ENCODE assay signal across 15 mouse cellular contexts in genomic region chr7:15961239-15961638, GRCm38 (mm10). TPM values are rescaled to one million over a fixed set of nuclear protein-coding genes. Genes with fewer than 3 reads are reported as not detected.
DNase-seq lines count a peak whose midpoint lies in the region; ATAC-seq and TF ChIP-seq lines count a peak whose summit lies in the region.
"Had no signal": no experiment of that assay in that cellular context is flagged by ENCODE, and none has a peak within 500 bp of the region (broad histone marks: within the 10 kb centered on the region; RNA-seq: fewer than 3 reads in every experiment).

No protein-coding gene starts in this region.

- H3K36me3 ChIP-seq in kidney, postnatal 0 days (ENCODE audit: insufficient read depth, low read length): 0 out of 2 replicates have a peak, but pooled peaks cover 3% of the 10 kb centered on the region
- H3K36me3 ChIP-seq in stomach, embryonic 14.5 days (ENCODE audit: control insufficient read depth, insufficient read depth, low read length): peaks cover 3% of the 10 kb centered on the region; the same call in 1 of the 2 replicates
- no peaks in the 10 kb centered on the region for H3K36me3 ChIP-seq in midbrain, embryonic 11.5 days (ENCODE audit: control insufficient read depth, insufficient read depth, low read length)
- no peaks in the 10 kb centered on the region for H3K36me3 ChIP-seq in forebrain, embryonic 16.5 days (ENCODE audit: control insufficient read depth, insufficient read depth)
- H3K36me3 ChIP-seq: hindbrain, embryonic 15.5 days; midbrain, embryonic 15.5 days had no signal

- 0 out of 2 replicates have a peak overlapping the region, but pooled peaks have one; percentile 36 for H3K27ac ChIP-seq in kidney, postnatal 0 days
- peak overlapping the region; percentile 92; the same call in 1 of the 2 replicates for H3K27ac ChIP-seq in stomach, embryonic 14.5 days (ENCODE audit: low read length)
- no peak overlapping the region for H3K27ac ChIP-seq in midbrain, embryonic 11.5 days (ENCODE audit: low read depth, low read length)
- no peak overlapping the region for H3K27ac ChIP-seq in forebrain, embryonic 16.5 days (ENCODE audit: low read length)
- H3K27ac ChIP-seq: hindbrain, embryonic 15.5 days; liver, embryonic 14.5 days; midbrain, embryonic 15.5 days had no signal

- no peaks in the 10 kb centered on the region for H3K27me3 ChIP-seq in kidney, postnatal 0 days (ENCODE audit: insufficient read depth, low read length)
- no peaks in the 10 kb centered on the region for H3K27me3 ChIP-seq in stomach, embryonic 14.5 days (ENCODE audit: control insufficient read depth, insufficient read depth, low read length)
- H3K27me3 ChIP-seq in midbrain, embryonic 11.5 days (ENCODE audit: control insufficient read depth, insufficient read depth, low read length): no peaks in the 10 kb centered on the region
- H3K27me3 ChIP-seq in forebrain, embryonic 16.5 days (replicated peaks; ENCODE audit: control insufficient read depth, insufficient read depth, low read length): no peaks in the 10 kb centered on the region
- H3K27me3 ChIP-seq: hindbrain, embryonic 15.5 days; midbrain, embryonic 15.5 days; neural tube, embryonic 15.5 days had no signal

- intact Hi-C loops in heart, postnatal 14 days (cut with DNase I): no loop called here

- no peaks in the 10 kb centered on the region for H3K9me3 ChIP-seq in kidney, postnatal 0 days (replicated peaks; ENCODE audit: low read length)
- H3K9me3 ChIP-seq in stomach, embryonic 14.5 days (ENCODE audit: control insufficient read depth, low read depth, low read length): no peaks in the 10 kb centered on the region
- H3K9me3 ChIP-seq in midbrain, embryonic 11.5 days (ENCODE audit: control insufficient read depth, low read length): no peaks in the 10 kb centered on the region
- H3K9me3 ChIP-seq in forebrain, embryonic 16.5 days (ENCODE audit: control insufficient read depth, low read length): no peaks in the 10 kb centered on the region
- H3K9me3 ChIP-seq: hindbrain, embryonic 15.5 days; midbrain, embryonic 15.5 days; neural tube, embryonic 15.5 days had no signal

- TF ChIP-seq CTCF in kidney, postnatal 0 days (IDR thresholded peaks at IDR 0.05; ENCODE audit: low read depth): no peak

- H3K4me1 ChIP-seq in kidney, postnatal 0 days (replicated peaks; ENCODE audit: insufficient read depth, low read length): no peaks in the 10 kb centered on the region; the same call in 1 of the 2 replicates
- H3K4me1 ChIP-seq in stomach, embryonic 14.5 days (ENCODE audit: control insufficient read depth, insufficient read depth, low read length): peaks cover 24% of the 10 kb centered on the region
- peaks cover 2% of the 10 kb centered on the region; the same call in 1 of the 2 replicates for H3K4me1 ChIP-seq in midbrain, embryonic 11.5 days (ENCODE audit: control insufficient read depth, insufficient read depth, low read length)
- peaks cover 13% of the 10 kb centered on the region for H3K4me1 ChIP-seq in forebrain, embryonic 16.5 days (replicated peaks; ENCODE audit: control insufficient read depth, insufficient read depth, low read length)

- WGBS in kidney, postnatal 0 days: 45% methylated on average over 4 of the region's 4 CpGs
- WGBS in stomach, embryonic 14.5 days: 60% methylated on average over 4 of the region's 4 CpGs
- 68% methylated on average over 4 of the region's 4 CpGs for WGBS in midbrain, embryonic 11.5 days
- WGBS in forebrain, embryonic 16.5 days: 66% methylated on average over 4 of the region's 4 CpGs

- ATAC-seq in kidney, postnatal 0 days (replicated peaks; ENCODE audit: low FRiP score, low read depth): no peak
- ATAC-seq in stomach, embryonic 14.5 days (ENCODE audit: insufficient number of reproducible peaks, insufficient read depth, low FRiP score, low read depth): no peak
- no peak for ATAC-seq in midbrain, embryonic 11.5 days (ENCODE audit: low FRiP score)
- ATAC-seq in forebrain, embryonic 16.5 days: no peak
- ATAC-seq: midbrain, embryonic 15.5 days had no signal

- no peak overlapping the region for H3K4me3 ChIP-seq in kidney, postnatal 0 days (replicated peaks; ENCODE audit: low read depth, low read length)
- no peak overlapping the region for H3K4me3 ChIP-seq in stomach, embryonic 14.5 days (ENCODE audit: low read depth, low read length)
- no peak overlapping the region for H3K4me3 ChIP-seq in midbrain, embryonic 11.5 days (ENCODE audit: low read depth, low read length)
- H3K4me3 ChIP-seq in forebrain, embryonic 16.5 days (replicated peaks; ENCODE audit: low read length): no peak overlapping the region
- H3K4me3 ChIP-seq: hindbrain, embryonic 15.5 days; midbrain, embryonic 15.5 days; neural tube, embryonic 15.5 days had no signal

- no peak overlapping the region for H3K9ac ChIP-seq in kidney, postnatal 0 days (ENCODE audit: low read depth, low read length)
- H3K9ac ChIP-seq in stomach, embryonic 14.5 days (replicated peaks; ENCODE audit: low read depth, low read length): no peak overlapping the region
- no peak overlapping the region for H3K9ac ChIP-seq in midbrain, embryonic 11.5 days (ENCODE audit: low read length)
- no peak overlapping the region for H3K9ac ChIP-seq in forebrain, embryonic 16.5 days (replicated peaks; ENCODE audit: low read depth, low read length)
- H3K9ac ChIP-seq: hindbrain, embryonic 15.5 days; liver, embryonic 14.5 days; midbrain, embryonic 15.5 days; neural tube, embryonic 15.5 days had no signal

- DNase-seq in adrenal gland, postnatal 10 days: peak; percentile 42
- DNase-seq in adrenal gland, adult 8-10 months: no peak
- no peak for DNase-seq in kidney, postnatal 0 days (ENCODE audit: low spot score)
- DNase-seq in kidney, adult 8-10 months: no peak
- DNase-seq in heart, postnatal 14 days: peak; percentile 47 to 56
- DNase-seq in midbrain, embryonic 11.5 days (ENCODE audit: low spot score, missing footprints): no peak
- DNase-seq: adrenal gland, postnatal 36 days; cerebellum, postnatal 36 days; right cerebral cortex, postnatal 25 days had no signal

- no peak overlapping the region for H3K4me2 ChIP-seq in kidney, postnatal 0 days (ENCODE audit: low read length)
- no peak overlapping the region for H3K4me2 ChIP-seq in stomach, embryonic 14.5 days (replicated peaks; ENCODE audit: low read depth, low read length)
- H3K4me2 ChIP-seq in midbrain, embryonic 11.5 days: no peak overlapping the region
- no peak overlapping the region for H3K4me2 ChIP-seq in forebrain, embryonic 16.5 days (ENCODE audit: low read length)
- H3K4me2 ChIP-seq: hindbrain, embryonic 15.5 days; midbrain, embryonic 15.5 days; neural tube, embryonic 15.5 days had no signal

RNA-seq across cellular contexts. Expression of gene Ehd2, which starts 6.1 kb away (rescaled TPM):
- 100 to 1,000 TPM; 140 to 156 TPM for total RNA-seq in adrenal gland, postnatal 10 days (2021)
- 10 to 100 TPM; 23.3 to 100.0 (median 41.1) TPM for total RNA-seq in adrenal gland, adult 8-10 months (2022)
- 24.6 and 26.6 TPM in 2 replicates for polyA plus RNA-seq in kidney, postnatal 0 days (2015; fragmentation: Nextera tagmentation; extraction: Ambion mirVana)
- 100 to 1,000 TPM; 172 to 182 TPM for total RNA-seq in heart, postnatal 14 days (2021)
- 36.1 and 49.9 TPM in 2 replicates for polyA plus RNA-seq in stomach, embryonic 14.5 days (2014; fragmentation: Nextera tagmentation; extraction: Ambion mirVana)
- polyA plus RNA-seq in midbrain, embryonic 11.5 days (2014; fragmentation: Nextera tagmentation; extraction: Ambion mirVana): 8.9 and 10.9 TPM in 2 replicates
- polyA plus RNA-seq in forebrain, embryonic 16.5 days (2015; fragmentation: Nextera tagmentation; extraction: Ambion mirVana): 5.4 and 5.6 TPM in 2 replicates

RNA-seq across cellular contexts. Expression of gene Nop53, which starts 15.4 kb away (rescaled TPM):
- total RNA-seq in adrenal gland, postnatal 10 days (2021): 100 to 1,000 TPM; 198 to 201 TPM
- 100 to 1,000 TPM; 175 to 199 (median 191) TPM for total RNA-seq in adrenal gland, adult 8-10 months (2022)
- 213 and 221 TPM in 2 replicates for polyA plus RNA-seq in kidney, postnatal 0 days (2015; fragmentation: Nextera tagmentation; extraction: Ambion mirVana)
- 100 to 1,000 TPM; 129 to 137 TPM for total RNA-seq in heart, postnatal 14 days (2021)
- 187 and 201 TPM in 2 replicates for polyA plus RNA-seq in stomach, embryonic 14.5 days (2014; fragmentation: Nextera tagmentation; extraction: Ambion mirVana)
- polyA plus RNA-seq in midbrain, embryonic 11.5 days (2014; fragmentation: Nextera tagmentation; extraction: Ambion mirVana): 186 and 187 TPM in 2 replicates
- polyA plus RNA-seq in forebrain, embryonic 16.5 days (2015; fragmentation: Nextera tagmentation; extraction: Ambion mirVana): 139 and 141 TPM in 2 replicates

RNA-seq across cellular contexts. Expression of gene Selenow, which starts 39.0 kb away (rescaled TPM):
- total RNA-seq in adrenal gland, postnatal 10 days (2021): 100 to 1,000 TPM; 187 to 228 TPM
- total RNA-seq in adrenal gland, adult 8-10 months (2022): 100 to 1,000 TPM; 169 to 222 (median 210) TPM
- polyA plus RNA-seq in kidney, postnatal 0 days (2015; fragmentation: Nextera tagmentation; extraction: Ambion mirVana): 751 and 763 TPM in 2 replicates
- total RNA-seq in heart, postnatal 14 days (2021): 100 to 1,000 TPM; 149 to 162 TPM
- polyA plus RNA-seq in stomach, embryonic 14.5 days (2014; fragmentation: Nextera tagmentation; extraction: Ambion mirVana): 958 and 987 TPM in 2 replicates
- 1,003 and 1,028 TPM in 2 replicates for polyA plus RNA-seq in midbrain, embryonic 11.5 days (2014; fragmentation: Nextera tagmentation; extraction: Ambion mirVana)
- polyA plus RNA-seq in forebrain, embryonic 16.5 days (2015; fragmentation: Nextera tagmentation; extraction: Ambion mirVana): 1,473 and 1,544 TPM in 2 replicates

Comparison
In these comparisons a context has a peak if more than half of its experiments do, and no peak if none do; other contexts are left out.
1. DNase-seq: peak in adrenal gland, postnatal 10 days (single experiment) and heart, postnatal 14 days (2 of 2); none in adrenal gland, adult 8-10 months (single experiment), kidney, postnatal 0 days (single experiment), kidney, adult 8-10 months (0 of 2) and midbrain, embryonic 11.5 days (single experiment).
2. H3K27ac ChIP-seq: peak in kidney, postnatal 0 days (single experiment) and stomach, embryonic 14.5 days (single experiment); none in midbrain, embryonic 11.5 days (single experiment) and forebrain, embryonic 16.5 days (single experiment).